Mouse (Mus musculus): ENCODE measurements at regions not wholly inside any gene's neighbourhood (a gene's known extent, or its start where the extent isn't known, plus 50 kb on each side); places are given as distances from the start of the nearest gene placed in this dataset.

GRCm38 (mm10) chr5:74880669-74881226, 163.8 kb downstream of the Chic2 start:
- DNase-seq, result no peak

- no peak for DNase-seq
Measured at GRCm38 (mm10) chr5:74880048-74880437, 164.5 kb downstream of the Chic2 start.

- DNase-seq, result no peak
Measured at GRCm38 (mm10) chr5:74879098-74880047, 165.2 kb downstream of the Chic2 start.

DNA sequence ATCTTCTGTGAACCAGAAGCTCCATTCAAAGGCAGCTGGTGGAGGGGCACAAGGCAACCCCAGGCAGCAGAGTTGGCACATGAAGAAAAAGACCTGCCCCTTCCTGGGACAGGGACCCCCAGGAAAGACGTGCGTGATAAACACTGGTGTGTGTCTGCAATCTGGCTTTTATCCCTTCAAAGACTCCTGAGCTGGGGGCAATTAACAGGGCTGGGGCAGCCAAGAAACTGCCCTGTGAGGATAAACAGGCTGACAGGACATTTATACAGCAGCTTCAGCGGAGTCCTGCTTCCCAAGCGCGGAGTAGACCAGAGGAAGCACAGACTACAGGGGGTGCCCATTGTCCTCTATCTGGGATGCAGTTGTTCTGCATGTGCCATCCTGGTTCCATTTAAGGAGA, 167.0 kb downstream of the Chic2 start:
- DNase-seq, result no peak

DNA sequence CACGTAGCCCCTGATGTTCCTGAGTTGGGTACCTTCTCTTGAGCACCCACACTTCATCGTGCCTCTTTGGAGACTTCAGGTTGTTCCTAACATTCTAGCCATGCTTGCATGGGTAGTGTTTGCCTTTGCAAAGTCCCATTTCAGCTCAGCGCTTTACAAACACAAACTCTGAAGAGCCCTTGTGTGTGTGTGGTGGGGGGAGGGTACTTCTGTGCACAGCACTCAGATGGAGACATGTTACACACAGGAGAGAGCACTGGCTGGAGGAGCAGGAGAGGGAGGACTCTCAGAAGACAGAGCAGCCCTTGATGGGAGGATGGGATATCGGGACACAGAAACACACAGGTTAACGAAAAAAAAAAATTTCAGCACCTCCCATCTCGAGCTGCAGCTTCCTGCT, 167.4 kb downstream of the Chic2 start:
- DNase-seq, result no peak

DNA sequence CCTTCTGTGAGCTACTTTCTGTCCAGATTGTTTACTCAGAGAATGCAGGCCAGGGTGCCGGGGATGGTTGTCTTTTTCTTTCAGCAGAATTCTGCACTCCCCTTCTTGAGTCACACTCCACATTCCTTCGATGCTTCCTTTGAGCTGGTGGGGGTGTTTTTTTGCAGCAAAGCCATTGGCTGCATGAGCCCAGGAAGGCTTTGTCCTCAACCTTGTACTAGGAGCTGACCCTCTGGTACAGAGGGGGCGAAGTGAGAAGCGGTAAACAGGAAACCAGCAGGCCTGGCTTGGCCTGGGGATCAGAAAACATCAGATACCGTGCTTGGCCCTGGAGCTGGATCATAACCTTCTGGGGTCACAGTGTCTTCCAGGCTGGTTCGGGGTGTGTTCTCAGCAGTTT, 169.9 kb downstream of the Chic2 start:
- DNase-seq, result no peak

GRCm38 (mm10) chr5:74870615-74871014, 167.9 kb upstream of the Lnx1 start:
- DNase-seq, result no peak

GRCm38 (mm10) chr5:74867113-74867785, 164.5 kb upstream of the Lnx1 start:
- DNase-seq, result peak; percentile 6 to 25

DNA sequence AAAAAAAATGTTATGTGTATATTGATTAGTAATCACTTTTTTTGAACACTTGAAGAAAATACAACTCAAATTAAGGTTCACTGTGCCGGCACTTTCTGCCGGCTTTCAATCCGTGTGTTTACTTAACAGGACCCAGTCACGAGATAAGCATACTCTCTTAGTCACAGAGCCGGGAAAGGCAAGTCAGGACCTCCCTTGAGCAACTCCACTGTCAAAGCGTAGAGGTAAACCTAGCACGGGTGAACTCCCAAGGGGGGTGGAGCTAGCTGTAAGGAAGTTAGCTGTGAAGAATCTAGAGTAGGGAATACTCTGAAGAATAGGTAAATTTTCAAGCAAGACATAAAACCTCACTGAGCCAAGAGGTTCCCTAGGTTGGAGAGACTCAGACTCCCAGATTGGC, 164.0 kb upstream of the Lnx1 start:
- DNase-seq, result no peak

GRCm38 (mm10) chr5:74865446-74865845, 162.7 kb upstream of the Lnx1 start:
- DNase-seq, result no peak

DNA sequence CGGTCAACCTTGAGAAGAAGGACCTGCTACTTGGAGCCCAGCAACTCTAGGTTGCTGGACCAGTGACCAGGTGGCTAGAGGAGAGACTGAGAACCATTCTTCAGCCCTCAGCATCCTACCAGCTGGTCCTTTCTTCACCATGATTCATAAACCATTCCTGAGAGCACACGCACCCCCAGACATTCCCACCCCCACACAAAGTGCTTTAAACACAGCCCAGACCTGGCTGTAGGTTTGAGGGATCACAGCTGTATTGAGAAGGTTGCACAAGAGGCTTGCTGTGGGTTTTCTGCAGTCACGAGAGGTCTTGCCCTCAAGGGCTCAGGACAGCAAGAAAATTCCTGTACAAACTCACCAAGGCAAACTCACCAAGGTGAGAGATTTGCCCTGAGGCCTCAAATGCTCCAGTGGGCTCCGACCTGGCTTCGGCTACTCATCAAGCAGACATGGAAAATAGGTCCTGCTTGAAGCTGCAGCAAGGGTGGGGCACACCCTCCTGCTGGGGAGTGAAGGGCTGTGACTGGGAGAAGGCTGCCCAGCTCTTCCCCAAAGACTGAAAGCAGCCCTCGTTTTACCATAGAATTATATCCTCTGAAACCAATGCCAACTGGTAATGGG, 161.9 kb upstream of the Lnx1 start:
- DNase-seq, result no peak

GRCm38 (mm10) chr5:74861297-74861696, 158.6 kb upstream of the Lnx1 start:
- DNase-seq, result no peak

DNA sequence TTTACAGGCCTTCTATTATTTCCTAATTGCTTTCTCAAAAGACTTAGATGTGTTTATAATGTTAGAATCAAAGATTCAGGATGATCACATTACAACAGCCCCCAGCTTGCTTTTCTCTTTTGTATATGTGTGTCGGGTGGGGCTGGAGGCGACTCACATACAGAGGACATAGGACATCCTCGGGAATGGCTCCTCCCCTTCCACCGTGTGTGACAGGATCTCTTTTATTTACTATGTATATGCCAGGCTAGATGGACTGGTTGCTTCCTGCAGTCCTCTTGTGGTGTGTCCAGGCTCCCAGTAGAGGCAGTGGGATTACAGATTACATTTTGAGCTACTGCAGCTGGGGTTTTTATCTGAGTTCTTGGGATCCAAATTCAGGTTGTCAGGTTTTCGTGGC, 155.1 kb upstream of the Lnx1 start:
- no peak for DNase-seq

GRCm38 (mm10) chr5:74857161-74857560, 154.4 kb upstream of the Lnx1 start:
- no peak for DNase-seq

GRCm38 (mm10) chr5:74847824-74848223, 145.1 kb upstream of the Lnx1 start:
- no peak for DNase-seq

- no peak for DNase-seq
Measured at GRCm38 (mm10) chr5:74846674-74847073, 144.0 kb upstream of the Lnx1 start.

DNA sequence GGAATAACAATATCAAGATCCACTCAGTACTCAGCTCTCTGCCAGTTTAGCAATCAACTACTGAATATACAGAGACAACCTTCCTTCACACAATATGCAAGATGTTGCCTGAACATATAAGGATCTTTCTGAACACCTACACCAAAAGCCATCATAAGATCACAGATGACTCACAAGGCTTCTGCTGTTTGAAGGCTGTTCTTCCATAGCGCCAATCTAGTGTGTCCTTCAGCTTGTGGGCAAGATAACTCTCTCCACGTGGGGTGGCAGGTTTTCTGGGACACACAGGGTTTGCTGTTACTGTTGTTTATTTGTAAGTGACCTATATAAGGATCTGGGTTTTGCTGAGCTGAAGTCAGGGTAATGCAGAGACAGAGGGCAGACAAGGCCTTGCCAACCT, 131.7 kb upstream of the Lnx1 start:
- DNase-seq, result no peak

- no peak for DNase-seq
Measured at GRCm38 (mm10) chr5:74833887-74834286, 131.2 kb upstream of the Lnx1 start.

DNA sequence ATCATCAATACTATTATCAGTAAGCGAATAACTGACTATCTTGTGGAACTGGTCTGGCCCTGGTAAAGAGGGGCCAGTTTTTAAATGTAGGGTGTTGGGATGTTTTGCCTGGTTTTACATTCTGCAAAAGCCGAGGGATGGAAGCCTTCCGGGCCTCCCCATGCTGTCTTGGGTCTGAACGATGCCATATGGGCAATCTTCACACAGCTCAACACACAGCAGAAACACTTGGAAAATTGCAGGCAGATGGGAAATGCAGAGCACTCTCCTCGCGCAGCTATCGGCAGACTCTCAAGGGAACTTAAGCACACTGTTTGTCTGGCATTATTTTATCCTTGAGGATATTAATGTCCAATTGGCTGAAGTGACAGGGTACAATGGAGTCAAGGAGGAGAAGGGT, 129.3 kb upstream of the Lnx1 start:
- no peak for DNase-seq

DNA sequence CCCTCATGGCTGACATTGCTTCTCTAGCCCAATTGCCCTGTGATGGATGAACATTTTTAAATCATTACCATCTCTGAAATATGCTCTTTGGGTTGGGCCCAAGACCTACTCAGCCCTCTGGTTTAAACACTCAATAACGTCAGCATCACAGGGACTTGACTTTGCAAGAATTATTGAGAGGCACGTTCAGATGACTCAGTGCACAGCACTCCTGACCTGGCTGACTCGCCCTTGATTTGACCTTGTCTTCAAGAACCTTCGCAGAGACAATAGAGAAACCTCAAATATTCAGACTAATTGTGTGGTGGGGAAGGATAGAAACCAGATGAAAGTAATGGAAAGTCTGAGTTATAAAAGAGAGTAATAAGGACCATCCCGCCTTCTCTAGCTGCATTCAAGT, 127.9 kb upstream of the Lnx1 start:
- DNase-seq, result no peak

- no peak for DNase-seq
Measured at GRCm38 (mm10) chr5:74829003-74829402, 126.3 kb upstream of the Lnx1 start.

- DNase-seq, result no peak
Measured at GRCm38 (mm10) chr5:74827944-74828343, 125.2 kb upstream of the Lnx1 start.

GRCm38 (mm10) chr5:74825517-74826254, 123.0 kb upstream of the Lnx1 start:
- DNase-seq, result no peak

Measured in cerebellum, postnatal 36 days (tissue).